Mouse (Mus musculus) hindbrain, embryonic 13.5 days (tissue): ENCODE data around the gene Ube4a. TPM values are rescaled to one million over a fixed set of nuclear protein-coding genes. Genes with fewer than 3 reads are reported as not detected.

Source experiments
- ATAC-seq: fragments of 200-750 bp; cut with Nextera tagmentation; 2 replicates; pipeline ENCODE4 v1.8.0; 2017; ENCODE audit warnings: moderate TSS enrichment; ENCODE audit not compliant: low FRiP score
- H3K27ac ChIP-seq: fragments of 300-500 bp; sonication (generic); 2 replicates; pipeline ENCODE4 v1.5.1; 2015; ENCODE audit warnings: inconsistent platforms, mild to moderate bottlenecking, moderate library complexity
- H3K27me3 ChIP-seq: fragments of 300-500 bp; sonication (generic); 2 replicates; pipeline ENCODE4 v1.6.1; 2015; ENCODE audit warnings: mild to moderate bottlenecking, inconsistent platforms
- H3K36me3 ChIP-seq: fragments of 300-500 bp; sonication (generic); 2 replicates; pipeline ENCODE4 v1.6.1; 2015; ENCODE audit warnings: mild to moderate bottlenecking, inconsistent platforms
- H3K4me1 ChIP-seq: fragments of 300-500 bp; sonication (generic); replicated peaks from 2 replicates; pipeline ENCODE4 v1.6.1; 2015; ENCODE audit warnings: inconsistent platforms
- H3K4me2 ChIP-seq: fragments of 300-500 bp; sonication (generic); 2 replicates; pipeline ENCODE4 v1.6.1; 2015; ENCODE audit warnings: inconsistent platforms, mild to moderate bottlenecking, moderate library complexity
- H3K4me3 ChIP-seq: fragments of 300-500 bp; sonication (generic); 2 replicates; pipeline ENCODE4 v1.5.1; 2015; ENCODE audit warnings: mild to moderate bottlenecking, inconsistent platforms
- H3K9ac ChIP-seq: fragments of 300-500 bp; sonication (generic); 2 replicates; pipeline ENCODE4 v1.6.1; 2015; ENCODE audit warnings: mild to moderate bottlenecking, inconsistent platforms
- H3K9me3 ChIP-seq: fragments of 300-500 bp; sonication (generic); 2 replicates; pipeline ENCODE4 v1.6.1; 2016; ENCODE audit warnings: inconsistent platforms
- WGBS: fragments of 180-500 bp; shearing (Covaris S2); methylation state at CpG from one replicate; pipeline ENCODE4 v1.1.7; 2015; 5-methylcytosine and 5-hydroxymethylcytosine counted together
- polyA plus RNA-seq: library from polyadenylated mRNA; unstranded; fragments of >200 nt; fragmentation: Nextera tagmentation; extraction: Ambion mirVana; gene quantifications from 2 replicates; pipeline ENCODE4 v1.2.1, GENCODE M21; 2015

Gene Ube4a
- polyA plus RNA-seq, 1 experiment from 2014 or later: 35.6 TPM

DNA sequence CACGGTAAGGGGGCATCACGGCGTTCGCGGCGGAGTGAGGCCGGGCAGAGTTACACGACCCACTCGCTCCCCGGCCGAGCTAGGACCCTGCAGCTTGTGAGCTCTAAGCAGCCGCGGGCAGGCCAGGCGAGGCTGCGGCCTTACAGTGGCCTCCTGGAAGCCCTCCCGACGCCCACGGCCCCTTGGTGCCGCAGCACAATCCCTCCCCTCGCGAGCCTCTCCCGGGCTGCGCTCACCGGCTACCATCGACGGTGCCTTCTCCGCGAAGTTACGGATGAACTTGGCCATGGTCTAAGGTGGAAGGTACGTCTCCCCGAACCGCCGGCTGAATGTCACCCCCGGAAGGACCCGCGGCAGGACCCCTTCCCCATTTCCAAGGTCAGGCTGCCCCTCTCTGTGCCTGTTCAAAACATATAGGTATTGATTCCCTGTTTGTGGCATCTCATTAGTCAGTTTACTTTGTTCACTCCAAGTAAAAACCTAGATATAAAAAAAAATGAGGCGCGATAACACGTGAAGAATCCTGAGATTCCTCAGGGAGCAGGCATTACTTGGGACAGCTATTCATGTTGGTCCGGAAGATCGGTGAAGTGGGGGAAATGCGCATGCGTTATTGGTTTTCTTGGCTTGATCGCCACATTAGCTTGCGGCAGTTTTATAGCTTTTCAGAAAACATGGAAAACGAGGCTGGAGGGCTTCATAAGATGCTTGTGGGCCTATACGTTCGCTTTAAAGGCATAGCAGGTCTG is 44.9 kb downstream of the Ube4a start, which contains the start of gene Atp5l:
Gene Atp5l (minus strand): TSS at position 369 of the 749 bp plus-strand sequence.
- under 1% methylated on average over 47 of the region's 48 CpGs for WGBS
- Histone ChIP-seq H3K4me3 (peak within 1 kb of the TSS; percentile 99), H3K27ac (peak within 1 kb of the TSS; percentile 94), H3K9me3 (no peaks in the 10 kb centered on the region), H3K9ac (peak within 1 kb of the TSS; percentile 96), H3K4me2 (peak within 1 kb of the TSS; percentile 95), H3K36me3 (0 out of 2 replicates have a peak, but pooled peaks cover 4% of the 10 kb centered on the region), H3K27me3 (no peaks in the 10 kb centered on the region), H3K4me1 (peaks cover 12% of the 10 kb centered on the region)
- peak; percentile 90 for ATAC-seq

DNA sequence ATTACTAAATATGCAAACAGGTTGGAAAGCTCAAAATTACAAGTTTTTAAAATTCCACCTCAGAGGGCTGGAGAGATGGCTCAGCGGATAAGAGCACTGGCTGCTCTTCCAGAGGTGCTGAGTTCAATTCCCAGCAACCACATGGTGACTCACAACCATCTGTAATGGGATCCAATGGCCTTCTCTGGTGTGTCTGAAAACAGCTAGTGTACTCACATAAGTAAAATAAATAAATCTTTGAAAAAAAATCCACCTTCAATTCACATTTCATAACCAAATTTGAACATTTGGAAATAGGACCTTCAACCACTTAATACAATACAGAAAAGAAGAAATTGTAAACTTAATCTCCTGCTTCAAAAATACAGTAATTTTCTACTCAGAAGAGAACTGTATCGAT is 45.8 kb downstream of the Ube4a start:
- Histone ChIP-seq H3K9ac (peak overlapping the region; percentile 96), H3K27ac (no peak overlapping the region), H3K4me1 (peaks cover 22% of the 10 kb centered on the region), H3K36me3 (0 out of 2 replicates have a peak, but pooled peaks cover 4% of the 10 kb centered on the region), H3K4me3 (peak overlapping the region; percentile 99), H3K4me2 (peak overlapping the region; percentile 95), H3K9me3 (no peaks in the 10 kb centered on the region), H3K27me3 (no peaks in the 10 kb centered on the region)
- ATAC-seq: no peak
- WGBS: 40% methylated on average over 2 of the region's 2 CpGs

DNA sequence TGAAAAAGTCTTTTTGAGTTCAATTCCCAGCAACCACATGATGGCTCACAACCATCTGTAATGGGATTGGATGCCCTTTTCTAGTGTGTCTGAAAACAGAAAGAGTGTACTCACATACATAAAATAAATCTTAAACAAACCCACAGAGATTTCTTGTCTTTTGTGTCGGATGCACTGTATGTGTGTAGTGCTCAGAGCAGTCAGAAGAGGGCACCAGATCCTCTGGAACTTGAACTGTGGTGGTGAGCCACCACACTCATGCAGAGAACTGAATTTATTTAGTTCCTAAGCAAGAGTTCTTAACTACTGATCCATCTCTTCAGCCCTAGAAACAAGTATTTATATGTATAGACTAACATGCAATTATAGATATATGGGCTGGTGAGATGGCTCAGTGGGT is 49.2 kb downstream of the Ube4a start:
- 57% methylated on average over 1 of the region's 1 CpGs for WGBS
- ATAC-seq: no peak
- Histone ChIP-seq H3K4me1 (peaks cover 22% of the 10 kb centered on the region), H3K36me3 (peaks cover 22% of the 10 kb centered on the region), H3K9me3 (no peaks in the 10 kb centered on the region), H3K27ac (no peak overlapping the region), H3K27me3 (no peaks in the 10 kb centered on the region), H3K4me2 (no peak overlapping the region), H3K9ac (no peak overlapping the region), H3K4me3 (no peak overlapping the region)

DNA sequence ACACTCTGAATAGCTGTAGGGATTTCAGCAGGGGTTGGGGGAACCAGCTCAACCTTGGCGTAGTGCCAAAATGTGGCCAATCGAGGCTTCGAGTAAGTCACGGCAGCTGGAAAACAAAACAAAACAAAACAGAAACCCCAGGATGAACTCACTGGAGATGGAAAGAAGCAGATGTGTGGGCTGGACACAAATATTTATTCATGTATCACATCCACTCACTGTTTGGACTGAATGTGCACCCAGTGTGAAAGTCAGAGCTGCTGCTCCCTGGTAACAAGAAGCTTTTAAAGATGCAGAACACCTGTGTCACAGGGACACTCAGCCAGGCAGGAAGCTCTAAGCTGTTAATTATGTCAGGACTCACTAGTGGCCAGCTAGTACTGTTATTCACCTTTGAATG is 50.7 kb downstream of the Ube4a start:
- Histone ChIP-seq H3K27ac (peak overlapping the region; percentile 30; the same call in 1 of the 2 replicates), H3K4me2 (no peak overlapping the region), H3K27me3 (no peaks in the 10 kb centered on the region), H3K9ac (no peak overlapping the region), H3K36me3 (peaks cover 33% of the 10 kb centered on the region), H3K9me3 (no peaks in the 10 kb centered on the region), H3K4me1 (peaks cover 22% of the 10 kb centered on the region), H3K4me3 (no peak overlapping the region)
- 23% methylated on average over 4 of the region's 4 CpGs for whole genome bisulfite sequencing
- ATAC-seq: no peak

DNA sequence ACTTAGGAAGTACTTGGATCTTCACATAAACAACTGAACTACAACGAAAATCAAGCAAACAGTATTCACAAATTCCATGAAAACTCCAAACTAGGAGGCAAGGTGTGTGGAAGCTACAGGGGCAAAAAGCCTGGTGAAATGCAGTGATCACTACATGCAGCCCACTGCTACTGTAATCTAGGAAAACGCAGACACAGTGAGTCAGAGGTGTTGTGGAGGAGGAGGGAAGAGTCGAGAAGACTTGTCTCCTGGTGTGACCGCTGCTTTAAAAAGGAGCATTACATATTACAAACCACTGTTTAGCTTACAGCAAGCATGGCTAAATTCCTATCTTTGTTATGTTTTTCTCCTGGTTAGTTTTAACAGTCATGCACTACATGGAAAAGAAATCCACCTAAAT is 54.0 kb downstream of the Ube4a start:
- no peak overlapping the region for H3K4me3 ChIP-seq
- H3K27me3 ChIP-seq: no peaks in the 10 kb centered on the region
- H3K27ac ChIP-seq: no peak overlapping the region
- no peak overlapping the region for H3K4me2 ChIP-seq
- no peaks in the 10 kb centered on the region for H3K9me3 ChIP-seq
- WGBS: 93% methylated on average over 4 of the region's 4 CpGs
- no peak overlapping the region for H3K9ac ChIP-seq
- ATAC-seq: no peak
- H3K4me1 ChIP-seq: peaks cover 12% of the 10 kb centered on the region
- H3K36me3 ChIP-seq: peaks cover 29% of the 10 kb centered on the region

- ATAC-seq: no peak
- WGBS: 85% methylated on average over 4 of the region's 4 CpGs
- H3K27me3 ChIP-seq: no peaks in the 10 kb centered on the region
- H3K4me1 ChIP-seq: no peaks in the 10 kb centered on the region
- no peak overlapping the region for H3K4me3 ChIP-seq
- no peak overlapping the region for H3K4me2 ChIP-seq
- no peak overlapping the region for H3K9ac ChIP-seq
- no peaks in the 10 kb centered on the region for H3K9me3 ChIP-seq
- H3K36me3 ChIP-seq: peaks cover 6% of the 10 kb centered on the region
- no peak overlapping the region for H3K27ac ChIP-seq
Observed at GRCm38 (mm10) chr9:44905620-44906019, 59.8 kb downstream of the Ube4a start.

GRCm38 (mm10) chr9:44904964-44905363 is 60.4 kb downstream of the Ube4a start:
- 77% methylated on average over 5 of the region's 5 CpGs for WGBS

DNA sequence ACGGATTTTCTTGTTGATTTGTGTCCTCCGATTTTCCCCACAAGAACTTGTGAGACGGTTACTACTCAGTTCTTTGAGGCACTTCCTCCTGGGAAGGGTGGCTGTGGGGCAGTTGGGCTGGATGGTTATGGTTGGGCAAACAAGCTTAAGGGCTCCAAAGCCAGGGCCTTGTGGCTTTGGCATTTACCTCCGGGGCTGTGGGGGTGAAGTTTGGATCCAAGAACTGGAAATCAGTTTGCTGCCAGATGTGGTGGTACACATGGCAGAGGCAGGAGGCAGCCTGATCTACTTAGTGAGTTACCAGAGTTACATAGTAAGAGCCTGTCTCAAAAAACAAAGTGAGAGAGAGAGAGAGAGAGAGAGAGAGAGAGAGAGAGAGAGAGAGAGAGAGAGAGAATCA is 61.5 kb downstream of the Ube4a start:
- no peak overlapping the region for H3K4me2 ChIP-seq
- H3K4me1 ChIP-seq: no peaks in the 10 kb centered on the region
- no peak overlapping the region for H3K27ac ChIP-seq
- H3K9me3 ChIP-seq: no peaks in the 10 kb centered on the region
- H3K36me3 ChIP-seq: no peaks in the 10 kb centered on the region
- 84% methylated on average over 4 of the region's 4 CpGs for WGBS
- no peak for ATAC-seq
- no peak overlapping the region for H3K4me3 ChIP-seq
- no peaks in the 10 kb centered on the region for H3K27me3 ChIP-seq
- H3K9ac ChIP-seq: no peak overlapping the region

More at GRCm38 (mm10) chr9:44904964-44905363, 60.4 kb downstream of the Ube4a start:
- Histone ChIP-seq H3K9ac (no peak overlapping the region), H3K27me3 (no peaks in the 10 kb centered on the region), H3K4me2 (no peak overlapping the region), H3K4me3 (no peak overlapping the region), H3K27ac (no peak overlapping the region), H3K9me3 (no peaks in the 10 kb centered on the region), H3K4me1 (no peaks in the 10 kb centered on the region), H3K36me3 (no peaks in the 10 kb centered on the region)
- ATAC-seq: no peak

DNA sequence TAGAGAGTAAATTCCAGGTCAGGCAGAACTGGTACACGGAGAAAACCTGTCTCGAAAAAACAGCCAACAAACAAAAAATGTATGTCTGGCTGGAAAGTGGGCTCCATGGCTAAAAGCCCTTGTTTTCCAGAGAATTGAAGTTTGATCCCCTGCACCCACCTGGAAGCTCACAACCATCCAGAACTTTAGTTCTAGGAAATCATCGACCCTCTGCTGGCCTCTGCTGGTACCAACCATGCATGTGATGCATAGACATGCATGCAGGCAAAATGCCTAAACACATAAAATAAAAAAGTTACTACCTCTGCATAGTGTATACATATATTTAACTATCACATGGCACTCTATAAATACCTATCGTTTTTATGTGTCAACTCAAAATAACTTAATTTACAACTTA is 65.0 kb downstream of the Ube4a start:
- H3K27me3 ChIP-seq: no peaks in the 10 kb centered on the region
- H3K36me3 ChIP-seq: no peaks in the 10 kb centered on the region
- no peaks in the 10 kb centered on the region for H3K4me1 ChIP-seq
- H3K4me2 ChIP-seq: no peak overlapping the region
- WGBS: 69% methylated on average over 4 of the region's 4 CpGs
- ATAC-seq: no peak
- H3K9me3 ChIP-seq: no peaks in the 10 kb centered on the region
- H3K4me3 ChIP-seq: no peak overlapping the region
- H3K27ac ChIP-seq: no peak overlapping the region
- H3K9ac ChIP-seq: no peak overlapping the region

DNA sequence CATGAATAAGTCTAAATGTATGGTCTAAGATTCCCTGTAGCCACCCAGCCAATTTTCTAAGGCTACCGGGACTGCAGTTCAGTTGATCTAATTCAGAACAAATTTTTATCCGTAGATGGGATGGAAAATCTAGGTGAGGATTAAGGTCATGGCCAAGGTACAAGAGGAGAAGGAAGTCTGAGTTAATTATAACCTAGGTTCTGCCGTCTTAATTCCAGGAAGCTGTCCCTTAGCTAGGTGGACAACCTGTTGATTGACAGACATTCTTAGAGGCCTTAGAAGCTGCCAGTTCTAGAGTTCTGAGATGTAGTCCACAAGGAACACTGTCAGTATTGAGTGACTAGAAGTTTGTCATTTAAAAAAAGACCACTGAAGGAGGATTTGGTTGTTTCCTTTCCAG is 65.7 kb downstream of the Ube4a start:
- H3K27me3 ChIP-seq: no peaks in the 10 kb centered on the region
- H3K9me3 ChIP-seq: no peaks in the 10 kb centered on the region
- no peak for ATAC-seq
- H3K9ac ChIP-seq: no peak overlapping the region
- 88% methylated on average over 3 of the region's 3 CpGs for WGBS
- no peaks in the 10 kb centered on the region for H3K36me3 ChIP-seq
- no peak overlapping the region for H3K27ac ChIP-seq
- no peak overlapping the region for H3K4me2 ChIP-seq
- no peak overlapping the region for H3K4me3 ChIP-seq
- H3K4me1 ChIP-seq: no peaks in the 10 kb centered on the region

DNA sequence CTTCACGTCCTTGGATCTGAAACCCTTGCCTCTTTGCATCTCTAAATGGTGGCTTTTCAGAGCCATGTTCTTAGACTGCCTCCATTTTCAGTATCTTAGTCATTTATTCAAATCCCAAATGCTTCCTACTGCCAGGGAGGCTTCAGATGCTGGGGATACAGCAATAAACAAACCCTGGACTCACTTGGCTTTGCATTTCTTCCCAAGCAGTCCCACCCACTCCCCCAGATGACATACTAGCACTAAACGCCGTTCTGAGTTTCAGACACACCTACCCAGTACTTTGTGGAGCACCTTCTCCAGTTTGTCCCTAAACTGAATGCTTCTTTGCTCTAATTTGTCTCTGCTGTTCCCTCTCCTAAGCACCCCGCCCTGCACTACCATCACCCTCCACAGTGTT is 68.4 kb downstream of the Ube4a start:
- no peaks in the 10 kb centered on the region for H3K9me3 ChIP-seq
- no peak overlapping the region for H3K4me2 ChIP-seq
- ATAC-seq: no peak
- peaks cover 3% of the 10 kb centered on the region; the same call in 1 of the 2 replicates for H3K27me3 ChIP-seq
- no peaks in the 10 kb centered on the region for H3K36me3 ChIP-seq
- H3K4me1 ChIP-seq: no peaks in the 10 kb centered on the region
- WGBS: 64% methylated on average over 4 of the region's 4 CpGs
- H3K4me3 ChIP-seq: no peak overlapping the region
- H3K27ac ChIP-seq: no peak overlapping the region
- H3K9ac ChIP-seq: no peak overlapping the region

- WGBS: 66% methylated on average over 3 of the region's 3 CpGs
- H3K27ac ChIP-seq: no peak overlapping the region
- no peak overlapping the region for H3K4me3 ChIP-seq
- ATAC-seq: no peak
- no peaks in the 10 kb centered on the region for H3K36me3 ChIP-seq
- H3K9ac ChIP-seq: no peak overlapping the region
- H3K4me1 ChIP-seq: no peaks in the 10 kb centered on the region
- no peak overlapping the region for H3K4me2 ChIP-seq
- peaks cover 9% of the 10 kb centered on the region; the same call in 1 of the 2 replicates for H3K27me3 ChIP-seq
- H3K9me3 ChIP-seq: no peaks in the 10 kb centered on the region
Observed at GRCm38 (mm10) chr9:44892664-44893063, 72.7 kb downstream of the Ube4a start.

GRCm38 (mm10) chr9:44891210-44891609 is 74.2 kb downstream of the Ube4a start:
- H3K4me2 ChIP-seq: no peak overlapping the region
- H3K36me3 ChIP-seq: no peaks in the 10 kb centered on the region
- 85% methylated on average over 6 of the region's 6 CpGs for WGBS
- no peak overlapping the region for H3K27ac ChIP-seq
- H3K9ac ChIP-seq: no peak overlapping the region
- H3K4me3 ChIP-seq: no peak overlapping the region
- no peaks in the 10 kb centered on the region for H3K9me3 ChIP-seq
- ATAC-seq: no peak
- no peaks in the 10 kb centered on the region for H3K4me1 ChIP-seq
- H3K27me3 ChIP-seq: peaks cover 9% of the 10 kb centered on the region; the same call in 1 of the 2 replicates
